Mouse (Mus musculus): ENCODE data around the gene Hist1h3e. TPM values are rescaled to one million over a fixed set of nuclear protein-coding genes. Genes with fewer than 3 reads are reported as not detected.
"Not testable (repeated sequence)": the region's sequence is repeated elsewhere in the genome, so short reads cannot be mapped to it uniquely, and the experiment has no call there.

Gene Hist1h3e
- polyA plus RNA-seq (2011; ENCODE audit: insufficient read depth, insufficient read length, low read depth, missing spikeins), result 14.3 and 15.4 TPM in 2 replicates

GRCm38 (mm10) chr13:23561883-23562659, at the start of gene Hist1h3e:
Gene Hist1h3e (minus strand): TSS chr13:23562369.
- Histone ChIP-seq H3K27ac (ENCODE audit: insufficient read depth, low read length) (peak within 1 kb of the TSS; percentile 98), H3K4me3 (ENCODE audit: low read depth, low read length) (peak within 1 kb of the TSS; percentile 84), H3K9ac (ENCODE audit: low read depth, poor library complexity, severe bottlenecking) (peak within 1 kb of the TSS; percentile 97)
- not testable (repeated sequence) for H3K9me3 ChIP-seq (replicated peaks; ENCODE audit: control insufficient read depth, insufficient read depth, low read length, poor library complexity, severe bottlenecking); H3K27me3 ChIP-seq (ENCODE audit: control insufficient read depth, insufficient read depth, low read length, poor library complexity, severe bottlenecking); H3K4me1 ChIP-seq (ENCODE audit: control insufficient read depth, insufficient read depth, low read length); H3K36me3 ChIP-seq (ENCODE audit: control insufficient read depth, insufficient read depth, low read length, poor library complexity, severe bottlenecking)
- TF ChIP-seq EP300 (IDR thresholded peaks at IDR 0.05; ENCODE audit: insufficient read depth, low read depth, low read length), result 0 out of 2 replicates have a peak, but pooled peaks have one; percentile 29
- TF ChIP-seq POLR2A (IDR thresholded peaks at IDR 0.05; ENCODE audit: insufficient read depth, low read length), result peak; percentile 97

DNA sequence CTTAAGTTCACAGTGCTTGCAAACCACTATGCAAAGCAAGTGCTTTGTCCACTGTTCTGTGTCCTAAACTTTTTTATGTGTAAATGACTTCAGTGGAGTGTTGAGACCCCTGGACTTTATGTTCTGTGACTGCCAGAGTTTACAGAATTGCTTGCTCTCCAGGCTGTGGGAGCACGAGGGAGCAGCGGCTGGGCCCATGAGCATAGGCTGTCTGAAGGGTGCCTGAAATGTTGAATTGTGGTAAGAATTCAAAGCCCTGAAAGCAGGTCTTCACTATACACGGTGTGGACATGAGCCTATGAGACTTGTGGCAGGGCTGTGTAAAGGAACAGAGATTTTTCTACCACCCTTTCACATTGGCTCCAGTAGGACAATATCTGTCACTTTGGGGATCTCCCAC, 49.5 kb upstream of the Hist1h3e start:
- TF ChIP-seq CTCF (IDR thresholded peaks at IDR 0.05; ENCODE audit: low read depth, low read length) (no peak), EP300 (IDR thresholded peaks at IDR 0.05; ENCODE audit: insufficient read depth, low read depth, low read length) (no peak), POLR2A (IDR thresholded peaks at IDR 0.05; ENCODE audit: insufficient read depth, low read length) (no peak)
- Histone ChIP-seq H3K27me3 (ENCODE audit: control insufficient read depth, insufficient read depth, low read length, poor library complexity, severe bottlenecking) (no peaks in the 10 kb centered on the region), H3K9ac (ENCODE audit: low read depth, poor library complexity, severe bottlenecking) (no peak overlapping the region), H3K27ac (ENCODE audit: insufficient read depth, low read length) (no peak overlapping the region), H3K4me3 (ENCODE audit: low read depth, low read length) (no peak overlapping the region), H3K4me1 (ENCODE audit: control insufficient read depth, insufficient read depth, low read length) (no peaks in the 10 kb centered on the region), H3K9me3 (replicated peaks; ENCODE audit: control insufficient read depth, insufficient read depth, low read length, poor library complexity, severe bottlenecking) (no peaks in the 10 kb centered on the region), H3K36me3 (ENCODE audit: control insufficient read depth, insufficient read depth, low read length, poor library complexity, severe bottlenecking) (no peaks in the 10 kb centered on the region)

GRCm38 (mm10) chr13:23610393-23610792, 48.2 kb upstream of the Hist1h3e start:
- Histone ChIP-seq H3K4me3 (ENCODE audit: low read depth, low read length) (no peak overlapping the region), H3K9ac (ENCODE audit: low read depth, poor library complexity, severe bottlenecking) (no peak overlapping the region), H3K27ac (ENCODE audit: insufficient read depth, low read length) (no peak overlapping the region), H3K36me3 (ENCODE audit: control insufficient read depth, insufficient read depth, low read length, poor library complexity, severe bottlenecking) (no peaks in the 10 kb centered on the region), H3K9me3 (replicated peaks; ENCODE audit: control insufficient read depth, insufficient read depth, low read length, poor library complexity, severe bottlenecking) (no peaks in the 10 kb centered on the region), H3K4me1 (ENCODE audit: control insufficient read depth, insufficient read depth, low read length) (no peaks in the 10 kb centered on the region), H3K27me3 (ENCODE audit: control insufficient read depth, insufficient read depth, low read length, poor library complexity, severe bottlenecking) (no peaks in the 10 kb centered on the region)
- no peak for TF ChIP-seq CTCF (IDR thresholded peaks at IDR 0.05; ENCODE audit: low read depth, low read length)
- no peak for TF ChIP-seq EP300 (IDR thresholded peaks at IDR 0.05; ENCODE audit: insufficient read depth, low read depth, low read length)
- no peak for TF ChIP-seq POLR2A (IDR thresholded peaks at IDR 0.05; ENCODE audit: insufficient read depth, low read length)

DNA sequence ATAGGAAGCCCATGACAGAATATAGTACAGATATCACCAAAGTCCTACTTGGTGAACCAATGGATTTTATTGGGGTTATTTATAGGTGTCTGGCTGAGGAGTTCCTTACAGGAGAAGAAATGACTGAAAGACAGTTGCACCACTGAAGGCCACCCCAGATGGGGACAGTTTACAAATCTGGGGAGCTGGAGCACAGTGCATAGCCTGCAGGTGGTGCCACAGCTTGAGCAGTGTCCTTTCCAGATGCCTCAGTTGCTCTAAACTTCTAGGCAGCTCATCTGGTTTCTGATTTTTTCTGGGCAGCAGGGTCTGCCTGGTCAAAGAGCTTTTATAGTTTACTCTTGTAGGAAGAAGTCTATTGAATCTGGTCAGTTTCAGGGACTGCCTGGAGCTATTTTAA, 47.7 kb upstream of the Hist1h3e start:
- no peaks in the 10 kb centered on the region for H3K27me3 ChIP-seq (ENCODE audit: control insufficient read depth, insufficient read depth, low read length, poor library complexity, severe bottlenecking)
- H3K4me1 ChIP-seq (ENCODE audit: control insufficient read depth, insufficient read depth, low read length), result no peaks in the 10 kb centered on the region
- no peak for TF ChIP-seq CTCF (IDR thresholded peaks at IDR 0.05; ENCODE audit: low read depth, low read length)
- TF ChIP-seq EP300 (IDR thresholded peaks at IDR 0.05; ENCODE audit: insufficient read depth, low read depth, low read length), result no peak
- no peak for TF ChIP-seq POLR2A (IDR thresholded peaks at IDR 0.05; ENCODE audit: insufficient read depth, low read length)
- H3K9ac ChIP-seq (ENCODE audit: low read depth, poor library complexity, severe bottlenecking), result no peak overlapping the region
- H3K4me3 ChIP-seq (ENCODE audit: low read depth, low read length), result no peak overlapping the region
- no peak overlapping the region for H3K27ac ChIP-seq (ENCODE audit: insufficient read depth, low read length)
- H3K9me3 ChIP-seq (replicated peaks; ENCODE audit: control insufficient read depth, insufficient read depth, low read length, poor library complexity, severe bottlenecking), result no peaks in the 10 kb centered on the region
- H3K36me3 ChIP-seq (ENCODE audit: control insufficient read depth, insufficient read depth, low read length, poor library complexity, severe bottlenecking), result no peaks in the 10 kb centered on the region

- no peaks in the 10 kb centered on the region for H3K36me3 ChIP-seq (ENCODE audit: control insufficient read depth, insufficient read depth, low read length, poor library complexity, severe bottlenecking)
- no peak overlapping the region for H3K27ac ChIP-seq (ENCODE audit: insufficient read depth, low read length)
- no peaks in the 10 kb centered on the region for H3K9me3 ChIP-seq (replicated peaks; ENCODE audit: control insufficient read depth, insufficient read depth, low read length, poor library complexity, severe bottlenecking)
- H3K4me3 ChIP-seq (ENCODE audit: low read depth, low read length), result no peak overlapping the region
- no peak overlapping the region for H3K9ac ChIP-seq (ENCODE audit: low read depth, poor library complexity, severe bottlenecking)
- no peaks in the 10 kb centered on the region for H3K4me1 ChIP-seq (ENCODE audit: control insufficient read depth, insufficient read depth, low read length)
- TF ChIP-seq POLR2A (IDR thresholded peaks at IDR 0.05; ENCODE audit: insufficient read depth, low read length) (no peak), EP300 (IDR thresholded peaks at IDR 0.05; ENCODE audit: insufficient read depth, low read depth, low read length) (no peak), CTCF (IDR thresholded peaks at IDR 0.05; ENCODE audit: low read depth, low read length) (no peak)
- no peaks in the 10 kb centered on the region for H3K27me3 ChIP-seq (ENCODE audit: control insufficient read depth, insufficient read depth, low read length, poor library complexity, severe bottlenecking)
Observed at GRCm38 (mm10) chr13:23609209-23609608, 47.0 kb upstream of the Hist1h3e start.

DNA sequence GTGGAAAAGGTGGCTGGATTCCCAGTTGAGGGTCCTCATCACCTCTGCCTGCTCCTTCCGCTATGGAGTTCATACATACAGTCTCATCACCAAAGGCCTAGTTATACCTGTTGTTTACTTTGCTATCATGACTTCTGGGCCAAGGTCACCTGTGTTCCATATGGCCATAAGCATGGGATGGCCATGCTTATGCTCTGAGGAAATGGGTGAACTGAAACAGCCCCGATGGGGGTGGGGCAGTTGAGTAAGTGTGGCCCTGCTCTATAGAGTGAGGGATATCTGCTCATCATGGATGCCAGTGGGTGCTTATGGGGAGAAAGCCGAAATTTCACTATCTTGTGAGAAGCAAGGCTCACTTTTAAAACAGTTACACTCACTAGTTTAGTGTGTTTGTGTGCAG, 42.9 kb upstream of the Hist1h3e start:
- no peak overlapping the region for H3K27ac ChIP-seq (ENCODE audit: insufficient read depth, low read length)
- H3K27me3 ChIP-seq (ENCODE audit: control insufficient read depth, insufficient read depth, low read length, poor library complexity, severe bottlenecking), result no peaks in the 10 kb centered on the region
- H3K4me1 ChIP-seq (ENCODE audit: control insufficient read depth, insufficient read depth, low read length), result no peaks in the 10 kb centered on the region
- H3K36me3 ChIP-seq (ENCODE audit: control insufficient read depth, insufficient read depth, low read length, poor library complexity, severe bottlenecking), result no peaks in the 10 kb centered on the region
- TF ChIP-seq EP300 (IDR thresholded peaks at IDR 0.05; ENCODE audit: insufficient read depth, low read depth, low read length) (no peak), CTCF (IDR thresholded peaks at IDR 0.05; ENCODE audit: low read depth, low read length) (no peak), POLR2A (IDR thresholded peaks at IDR 0.05; ENCODE audit: insufficient read depth, low read length) (no peak)
- H3K9ac ChIP-seq (ENCODE audit: low read depth, poor library complexity, severe bottlenecking), result no peak overlapping the region
- H3K4me3 ChIP-seq (ENCODE audit: low read depth, low read length), result no peak overlapping the region
- H3K9me3 ChIP-seq (replicated peaks; ENCODE audit: control insufficient read depth, insufficient read depth, low read length, poor library complexity, severe bottlenecking), result no peaks in the 10 kb centered on the region

All from ES-Bruce4 (cell line).